Mouse (Mus musculus) lung, adult 18-20 months (tissue): ENCODE results near the gene Runx3.
"Not testable (repeated sequence)": the region's sequence is repeated elsewhere in the genome, so short reads cannot be mapped to it uniquely, and the experiment has no call there.

Experiments used
- DNase-seq, 2 experiments: peaks; one replicate each; pipeline ENCODE4 v3.0.0; 2022; ENCODE audit warnings: mixed read lengths in 2 of 2

The Runx3 gene

GRCm38 (mm10) chr4:135175406-135176120 lies 55.1 kb downstream of the Runx3 start:
- no peak for DNase-seq

- DNase-seq, result no peak
Measured at GRCm38 (mm10) chr4:135177568-135177967, 57.1 kb downstream of the Runx3 start.

GRCm38 (mm10) chr4:135179077-135179481 lies 58.6 kb downstream of the Runx3 start:
- no peak for DNase-seq

DNA sequence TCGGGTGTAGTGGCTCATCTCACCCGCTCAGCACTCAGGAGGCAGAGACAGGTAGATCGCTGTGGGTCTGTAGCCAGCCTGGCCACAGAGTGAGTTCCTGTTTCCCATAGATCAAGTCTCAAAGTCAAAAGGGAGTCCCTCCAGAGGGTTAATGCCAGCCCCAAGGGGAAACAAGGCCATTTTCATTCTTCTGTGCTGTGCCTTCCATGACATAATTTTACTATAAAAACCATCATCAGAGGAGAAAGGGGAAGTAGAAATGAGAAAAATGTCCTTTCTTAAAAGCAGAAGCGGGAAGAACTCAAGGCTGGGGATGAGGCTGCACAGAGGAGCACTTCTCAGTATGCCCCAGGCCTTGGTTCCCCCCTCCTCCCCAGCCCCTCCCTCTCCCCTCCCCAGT lies 61.4 kb downstream of the Runx3 start:
- no peak for DNase-seq

DNA sequence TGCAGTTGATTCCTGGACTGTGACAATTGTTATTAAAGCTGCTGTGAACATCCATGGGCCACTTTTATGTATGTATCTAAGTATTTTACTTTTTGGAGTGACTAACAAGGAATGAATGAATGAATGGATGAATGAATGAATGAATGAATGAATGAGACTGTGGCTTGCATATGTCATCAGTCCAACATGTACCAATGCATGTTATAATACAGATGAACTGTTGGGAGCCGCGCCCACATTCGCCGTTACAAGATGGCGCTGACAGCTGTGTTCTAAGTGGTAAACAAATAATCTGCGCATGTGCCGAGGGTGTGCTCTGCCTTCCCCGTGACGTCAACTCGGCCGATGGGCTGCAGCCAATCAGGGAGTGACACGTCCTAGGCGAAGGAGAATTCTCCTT lies 63.8 kb downstream of the Runx3 start:
- not testable (repeated sequence) for DNase-seq

DNA sequence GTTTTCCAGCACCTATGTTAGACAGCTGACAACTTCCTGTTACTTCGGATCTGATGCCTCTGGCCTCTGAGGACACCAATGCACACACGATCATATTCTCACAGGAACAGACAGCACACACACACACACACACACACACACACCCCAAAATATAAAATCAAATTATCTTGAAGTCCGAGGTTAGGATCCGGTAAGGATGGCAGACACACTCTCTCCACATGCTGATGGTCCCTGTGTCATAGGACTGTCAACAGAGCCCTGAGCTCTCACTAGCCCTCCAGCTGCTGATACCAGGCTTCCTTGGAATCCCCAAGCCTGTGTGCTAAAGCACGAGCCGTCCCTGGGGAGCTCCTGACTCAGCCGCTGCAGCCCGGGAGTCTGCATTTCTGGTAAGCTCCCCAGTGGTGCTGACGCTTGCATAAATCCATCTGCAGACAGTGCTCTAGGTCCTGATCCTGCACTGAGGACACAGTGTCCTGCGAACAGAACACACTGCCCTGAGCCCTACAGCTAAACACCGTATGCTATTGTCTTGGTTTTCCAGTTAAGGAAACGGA lies 69.1 kb downstream of the Runx3 start:
- DNase-seq, result no peak

GRCm38 (mm10) chr4:135190364-135190763 lies 69.9 kb downstream of the Runx3 start:
- DNase-seq, result no peak

GRCm38 (mm10) chr4:135191185-135191584 lies 70.7 kb downstream of the Runx3 start:
- no peak for DNase-seq

- DNase-seq, result no peak
Measured at GRCm38 (mm10) chr4:135191604-135192003, 71.2 kb downstream of the Runx3 start.

DNA sequence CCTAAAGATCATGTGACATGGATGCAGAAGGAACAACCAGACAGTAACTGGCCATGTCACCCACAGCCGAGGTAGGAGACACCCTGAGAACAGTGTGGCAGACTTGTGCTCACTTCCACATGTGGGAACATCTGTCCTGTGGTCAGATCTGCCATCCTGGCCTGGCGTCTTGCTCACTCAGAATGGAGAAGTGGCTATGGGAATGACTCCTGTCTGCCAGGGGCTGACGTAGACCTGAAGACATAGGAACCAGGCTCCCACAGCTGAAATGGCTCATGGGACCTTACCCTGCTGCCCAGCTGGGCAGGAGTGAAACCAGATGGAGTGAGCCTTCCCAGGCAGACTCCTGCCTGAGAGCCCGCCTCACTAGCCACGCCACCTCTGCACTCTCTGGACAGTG lies 72.4 kb downstream of the Runx3 start:
- no peak for DNase-seq

- no peak for DNase-seq
Measured at GRCm38 (mm10) chr4:135197857-135198256, 77.4 kb downstream of the Runx3 start.

DNA sequence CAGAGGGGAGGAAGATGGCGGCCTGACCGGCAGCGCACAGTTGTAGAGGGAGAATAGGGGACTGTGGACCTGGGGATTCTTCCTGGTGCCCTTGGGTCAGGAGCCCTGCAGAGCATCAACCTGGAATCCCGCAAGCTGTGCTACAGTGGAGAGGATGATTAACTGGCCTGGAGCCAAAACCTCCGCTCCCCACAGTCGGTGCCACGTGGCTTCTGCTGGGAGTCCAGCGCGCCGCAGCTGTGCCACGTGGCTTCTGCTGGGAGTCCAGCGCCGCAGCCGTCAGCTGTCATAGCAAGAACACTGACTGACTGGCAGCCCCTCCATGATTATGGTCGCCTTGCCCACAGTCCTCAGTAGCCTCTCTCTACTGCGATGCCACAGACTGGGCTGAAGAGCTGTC lies 81.3 kb downstream of the Runx3 start:
- DNase-seq, result no peak

DNA sequence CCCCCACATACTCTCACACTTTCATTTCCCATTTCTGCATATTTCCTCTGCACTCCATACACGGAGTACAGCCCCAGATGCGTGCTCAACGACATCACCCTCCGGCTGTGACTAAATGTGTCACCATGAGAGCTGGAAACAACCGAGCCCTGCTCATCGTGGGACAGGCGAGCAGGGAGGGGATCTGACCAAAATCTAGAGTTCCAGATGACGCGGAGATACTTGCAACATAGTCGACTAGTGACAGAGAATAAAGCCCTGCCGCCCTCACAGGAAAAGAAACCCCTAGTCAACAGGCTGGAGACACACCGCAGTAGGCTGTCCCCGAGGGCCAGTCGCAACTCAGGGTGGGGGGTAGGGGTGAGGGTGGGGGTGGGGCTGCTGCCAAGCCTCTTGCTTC lies 82.8 kb downstream of the Runx3 start:
- peak; percentile 52 to 60 for DNase-seq

DNA sequence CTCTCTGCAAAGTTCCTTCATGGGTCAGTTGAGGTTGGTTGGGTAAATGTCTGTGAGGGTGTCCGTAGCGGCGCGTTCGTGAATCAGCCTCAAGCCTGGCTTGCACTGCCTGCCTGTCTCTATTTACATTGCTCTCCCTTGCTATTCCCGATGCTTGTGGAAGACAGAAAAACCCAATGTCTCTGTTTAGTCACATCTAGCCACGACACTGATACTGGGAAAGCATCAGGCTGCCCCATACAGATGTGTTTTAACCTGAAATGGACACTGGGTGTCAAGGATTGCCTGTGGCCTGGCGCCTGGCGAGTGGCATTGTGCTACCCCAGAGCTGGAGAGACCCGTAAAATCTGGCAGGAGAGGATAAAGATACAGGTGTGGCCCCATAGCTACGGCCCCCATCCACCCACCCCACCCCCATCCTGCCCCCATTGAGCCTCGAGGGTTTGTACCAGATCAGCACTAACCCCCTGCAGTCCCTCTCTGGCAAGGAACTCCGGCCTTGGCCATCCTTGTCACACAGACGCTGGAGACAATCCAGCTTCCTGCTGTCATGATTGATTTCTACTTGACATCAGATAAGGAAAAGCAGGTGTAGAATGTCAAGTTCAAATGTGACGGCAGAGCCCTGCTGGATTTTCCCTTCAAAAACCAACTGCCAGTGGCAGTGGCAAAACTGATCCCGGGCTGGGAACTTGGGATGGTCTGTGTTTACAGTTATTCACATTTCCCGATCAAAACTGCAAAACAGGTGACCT lies 83.5 kb downstream of the Runx3 start:
- no peak for DNase-seq

DNA sequence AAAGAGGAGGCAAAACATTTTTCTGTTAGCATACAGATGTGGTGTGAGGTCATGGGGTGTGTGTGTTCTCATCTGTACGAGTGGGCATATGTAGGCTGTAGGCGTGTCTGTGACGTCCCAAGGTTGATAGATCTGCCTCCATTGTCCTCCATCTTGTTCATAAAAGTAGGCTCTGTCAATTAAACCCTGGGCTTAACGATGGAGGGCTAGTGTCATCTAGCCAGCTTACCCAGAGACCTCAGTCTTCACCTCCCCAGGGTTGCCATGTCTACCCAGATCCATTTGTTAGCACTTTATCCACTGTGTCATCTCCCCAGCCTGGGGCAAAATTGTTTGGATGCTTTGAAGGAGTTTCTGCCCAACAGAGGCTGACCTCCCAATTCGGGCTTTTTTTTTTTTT lies 84.2 kb downstream of the Runx3 start:
- DNase-seq, result no peak

- DNase-seq, result no peak
Measured at GRCm38 (mm10) chr4:135205254-135205653, 84.8 kb downstream of the Runx3 start.

DNA sequence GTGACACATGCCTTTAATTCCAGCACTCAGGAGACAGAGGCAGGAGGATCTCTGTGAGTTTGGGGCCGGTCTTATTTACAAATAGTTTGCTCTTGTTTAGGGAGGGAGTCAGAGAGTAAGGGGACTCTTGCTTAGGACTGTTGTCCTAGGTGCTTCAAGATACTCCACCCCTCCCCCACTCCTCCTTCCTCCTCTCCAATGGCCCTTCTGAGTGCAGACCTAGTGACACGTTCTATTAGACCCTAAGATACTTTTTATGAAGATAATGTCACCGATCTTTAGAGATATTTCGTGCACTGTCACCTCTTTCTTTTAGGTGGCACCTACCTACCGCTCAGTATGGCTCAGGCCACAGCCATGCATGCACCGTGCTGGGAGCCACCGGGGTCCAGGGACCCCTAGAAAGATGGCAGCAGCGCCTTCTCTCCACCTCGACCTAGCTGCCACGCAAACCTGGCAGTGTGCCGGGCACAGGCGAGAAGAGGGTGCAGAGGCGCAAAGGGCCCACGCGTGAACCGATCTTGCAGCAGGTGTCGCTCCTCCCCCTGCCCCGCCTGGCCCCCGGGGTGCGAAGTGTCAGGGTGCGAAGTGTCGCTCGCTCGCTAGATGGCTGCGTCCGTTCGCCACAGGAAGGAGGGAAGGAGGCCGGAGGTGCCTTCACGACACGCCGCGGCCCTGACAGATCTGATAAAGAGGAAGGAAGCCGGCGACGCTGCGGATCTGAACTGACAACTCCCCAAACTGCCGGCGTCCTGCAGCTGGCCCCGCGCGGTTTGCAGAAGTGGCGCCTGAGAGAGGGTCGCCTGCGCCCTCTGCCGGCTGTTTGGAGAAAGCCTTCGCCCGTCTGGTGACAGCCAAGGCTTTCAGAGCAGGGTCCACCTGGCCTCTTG lies 85.5 kb downstream of the Runx3 start:
- DNase-seq, result peak; percentile 86 to 88

GRCm38 (mm10) chr4:135209846-135210245 lies 89.4 kb downstream of the Runx3 start:
- DNase-seq, result no peak

- DNase-seq, result peak; percentile 70 to 83
Measured at GRCm38 (mm10) chr4:135219652-135220051, 99.2 kb downstream of the Runx3 start.

DNA sequence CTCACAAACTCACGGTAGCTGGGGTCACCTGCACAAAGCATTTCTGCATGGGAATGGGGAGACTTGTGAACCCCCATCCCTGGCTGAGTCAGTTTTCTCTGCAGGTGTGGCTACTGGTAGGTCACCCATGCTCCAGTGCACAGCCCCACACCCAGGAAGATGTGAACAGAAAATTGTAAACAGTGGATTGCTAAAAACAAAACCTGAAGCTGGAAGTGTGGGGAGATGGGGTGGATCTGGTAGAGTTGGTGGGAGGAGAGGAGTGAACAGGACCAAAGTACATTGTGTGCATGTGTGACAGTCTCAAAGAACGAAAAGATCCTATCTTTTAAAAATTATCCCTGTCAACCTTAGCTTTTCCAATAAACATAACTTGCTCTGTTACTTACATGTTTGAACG lies 100.2 kb downstream of the Runx3 start:
- DNase-seq, result no peak

GRCm38 (mm10) chr4:135221632-135222407 lies 101.4 kb downstream of the Runx3 start:
- peak; percentile 72 to 76 for DNase-seq

DNA sequence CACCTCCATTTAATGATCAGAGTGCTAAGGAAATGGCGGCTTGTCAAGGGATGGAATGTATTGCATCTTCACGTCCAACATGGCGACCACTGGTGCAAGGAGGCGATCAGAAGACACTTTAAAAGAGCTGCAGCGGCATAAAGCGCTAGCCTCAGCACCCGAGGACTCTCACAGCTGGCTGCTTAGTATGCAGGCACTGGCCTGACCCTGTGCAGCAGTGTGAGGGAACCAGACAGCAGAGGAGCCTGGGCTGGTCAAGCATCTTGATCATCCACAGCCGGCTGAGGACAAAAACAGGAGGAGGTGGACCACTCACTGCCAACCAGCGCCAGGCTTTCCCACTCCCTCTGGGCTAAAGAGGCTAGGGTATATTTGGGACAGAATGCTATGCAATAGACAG lies 103.4 kb downstream of the Runx3 start:
- DNase-seq, result no peak
